Mouse (Mus musculus): ENCODE data around the gene Olfr488. TPM values are rescaled to one million over a fixed set of nuclear protein-coding genes. Genes with fewer than 3 reads are reported as not detected.
"Not testable (repeated sequence)": the region's sequence is repeated elsewhere in the genome, so short reads cannot be mapped to it uniquely, and the experiment has no call there.

The Olfr488 gene
- 0.03 TPM in 1 of 2 replicates, not detected in the other for polyA plus RNA-seq (2012; rRNA removed)
- polyA plus RNA-seq (2014; fragmentation: Nextera tagmentation; extraction: Ambion mirVana), result not detected in 2 replicates

- H3K4me1 ChIP-seq (ENCODE audit: control insufficient read depth, insufficient read depth, low read length), result no peaks in the 10 kb centered on the region
- ATAC-seq (ENCODE audit: low FRiP score, low read depth), result no peak
These were observed at the start of gene Olfr488 for GRCm38 (mm10) chr7:108258247-108258646. Gene Olfr488 (minus strand): TSS chr7:108258347.

GRCm38 (mm10) chr7:108288834-108289233, 30.7 kb upstream of the Olfr488 start, which contains the start of gene Olfr490:
Gene Olfr490 (minus strand): TSS chr7:108288934.
- no peak for DNase-seq (ENCODE audit: low spot score)
- Histone ChIP-seq H3K27ac (replicated peaks; ENCODE audit: low read depth, low read length) (no peak within 1 kb of the TSS), H3K9me3 (ENCODE audit: control insufficient read depth, low read length) (no peaks in the 10 kb centered on the region), H3K4me2 (replicated peaks; ENCODE audit: low read depth, low read length, severe bottlenecking) (no peak within 1 kb of the TSS), H3K9ac (ENCODE audit: low read depth, low read length, severe bottlenecking) (no peak within 1 kb of the TSS), H3K4me1 (ENCODE audit: control insufficient read depth, insufficient read depth, low read length) (no peaks in the 10 kb centered on the region), H3K27me3 (ENCODE audit: control insufficient read depth, insufficient read depth, low read length) (no peaks in the 10 kb centered on the region), H3K36me3 (ENCODE audit: control insufficient read depth, insufficient read depth, low read length) (no peaks in the 10 kb centered on the region), H3K4me3 (replicated peaks; ENCODE audit: low read length) (no peak within 1 kb of the TSS)
- no peak for ATAC-seq (ENCODE audit: low FRiP score, low read depth)
- TF ChIP-seq POLR2A (IDR thresholded peaks at IDR 0.05; ENCODE audit: borderline replicate concordance, extremely low read depth, insufficient read depth, insufficient read length), result no peak

More at GRCm38 (mm10) chr7:108258247-108258646, at the start of gene Olfr488:
- no peak within 1 kb of the TSS for H3K27ac ChIP-seq (replicated peaks; ENCODE audit: low read depth, low read length)
- no peak within 1 kb of the TSS for H3K4me3 ChIP-seq (replicated peaks; ENCODE audit: low read length)
- H3K36me3 ChIP-seq (ENCODE audit: control insufficient read depth, insufficient read depth, low read length), result no peaks in the 10 kb centered on the region
- DNase-seq (ENCODE audit: low spot score), result no peak
- no peaks in the 10 kb centered on the region for H3K9me3 ChIP-seq (ENCODE audit: control insufficient read depth, low read length)
- no peak within 1 kb of the TSS for H3K9ac ChIP-seq (ENCODE audit: low read depth, low read length, severe bottlenecking)
- no peak within 1 kb of the TSS for H3K4me2 ChIP-seq (replicated peaks; ENCODE audit: low read depth, low read length, severe bottlenecking)
- TF ChIP-seq POLR2A (IDR thresholded peaks at IDR 0.05; ENCODE audit: borderline replicate concordance, extremely low read depth, insufficient read depth, insufficient read length), result no peak
- no peaks in the 10 kb centered on the region for H3K27me3 ChIP-seq (ENCODE audit: control insufficient read depth, insufficient read depth, low read length)

GRCm38 (mm10) chr7:108233551-108233950, 24.6 kb downstream of the Olfr488 start:
- 78% methylated on average over 3 of the region's 3 CpGs for WGBS
- no peak overlapping the region for H3K9ac ChIP-seq (ENCODE audit: low read depth, low read length, severe bottlenecking)
- H3K4me1 ChIP-seq (ENCODE audit: control insufficient read depth, insufficient read depth, low read length), result no peaks in the 10 kb centered on the region
- H3K27me3 ChIP-seq (ENCODE audit: control insufficient read depth, insufficient read depth, low read length), result no peaks in the 10 kb centered on the region
- no peak for TF ChIP-seq POLR2A (IDR thresholded peaks at IDR 0.05; ENCODE audit: borderline replicate concordance, extremely low read depth, insufficient read depth, insufficient read length)
- no peak overlapping the region for H3K27ac ChIP-seq (replicated peaks; ENCODE audit: low read depth, low read length)
- H3K9me3 ChIP-seq (ENCODE audit: control insufficient read depth, low read length), result no peaks in the 10 kb centered on the region
- DNase-seq (ENCODE audit: low spot score), result no peak
- no peak for ATAC-seq (ENCODE audit: low FRiP score, low read depth)
- no peak overlapping the region for H3K4me3 ChIP-seq (replicated peaks; ENCODE audit: low read length)
- H3K4me2 ChIP-seq (replicated peaks; ENCODE audit: low read depth, low read length, severe bottlenecking), result no peak overlapping the region
- no peaks in the 10 kb centered on the region for H3K36me3 ChIP-seq (ENCODE audit: control insufficient read depth, insufficient read depth, low read length)

GRCm38 (mm10) chr7:108214536-108214935, 43.6 kb downstream of the Olfr488 start, which contains the start of gene Olfr487:
Gene Olfr487 (minus strand): TSS chr7:108214636.
- not testable (repeated sequence) for ATAC-seq (ENCODE audit: low FRiP score, low read depth); DNase-seq (ENCODE audit: low spot score); H3K9me3 ChIP-seq (ENCODE audit: control insufficient read depth, low read length)

More at GRCm38 (mm10) chr7:108214536-108214935, 43.6 kb downstream of the Olfr488 start, which contains the start of gene Olfr487:
- H3K36me3 ChIP-seq (ENCODE audit: control insufficient read depth, insufficient read depth, low read length); H3K9ac ChIP-seq (ENCODE audit: low read depth, low read length, severe bottlenecking); H3K4me3 ChIP-seq (replicated peaks; ENCODE audit: low read length); H3K4me1 ChIP-seq (ENCODE audit: control insufficient read depth, insufficient read depth, low read length); H3K4me2 ChIP-seq (replicated peaks; ENCODE audit: low read depth, low read length, severe bottlenecking); H3K27me3 ChIP-seq (ENCODE audit: control insufficient read depth, insufficient read depth, low read length); H3K27ac ChIP-seq (replicated peaks; ENCODE audit: low read depth, low read length): not testable (repeated sequence)

Other genes starting within 250 kb of the Olfr488 start
- gene Olfr478, start 224.4 kb downstream of the Olfr488 start, polyA plus RNA-seq (2012; rRNA removed), result not detected in 2 replicates
- gene Olfr478, start 224.4 kb downstream of the Olfr488 start, polyA plus RNA-seq (2014; fragmentation: Nextera tagmentation; extraction: Ambion mirVana), result not detected in 2 replicates
- gene Olfr479, start 207.7 kb downstream of the Olfr488 start, polyA plus RNA-seq (2012; rRNA removed), result not detected in 2 replicates
- gene Olfr479, start 207.7 kb downstream of the Olfr488 start, polyA plus RNA-seq (2014; fragmentation: Nextera tagmentation; extraction: Ambion mirVana), result not detected in 2 replicates
- gene Olfr480, start 191.0 kb downstream of the Olfr488 start, polyA plus RNA-seq (2012; rRNA removed), result not detected in 2 replicates
- gene Olfr480, start 191.0 kb downstream of the Olfr488 start, polyA plus RNA-seq (2014; fragmentation: Nextera tagmentation; extraction: Ambion mirVana), result not detected in 2 replicates
- gene Olfr481, start 178.5 kb downstream of the Olfr488 start, polyA plus RNA-seq (2012; rRNA removed), result not detected in 2 replicates
- gene Olfr481, start 178.5 kb downstream of the Olfr488 start, polyA plus RNA-seq (2014; fragmentation: Nextera tagmentation; extraction: Ambion mirVana), result not detected in 2 replicates
- not detected in 2 replicates for gene Olfr482, start 160.8 kb downstream of the Olfr488 start, polyA plus RNA-seq (2012; rRNA removed)
- gene Olfr482, start 160.8 kb downstream of the Olfr488 start, polyA plus RNA-seq (2014; fragmentation: Nextera tagmentation; extraction: Ambion mirVana), result not detected in 2 replicates
- not detected in 2 replicates for gene Olfr483, start 157.5 kb downstream of the Olfr488 start, polyA plus RNA-seq (2012; rRNA removed)
- gene Olfr483, start 157.5 kb downstream of the Olfr488 start, polyA plus RNA-seq (2014; fragmentation: Nextera tagmentation; extraction: Ambion mirVana), result not detected in 2 replicates
- not detected in 2 replicates for gene Olfr484, start 130.9 kb downstream of the Olfr488 start, polyA plus RNA-seq (2012; rRNA removed)
- not detected in 2 replicates for gene Olfr484, start 130.9 kb downstream of the Olfr488 start, polyA plus RNA-seq (2014; fragmentation: Nextera tagmentation; extraction: Ambion mirVana)
- gene Olfr485, start 98.5 kb downstream of the Olfr488 start, polyA plus RNA-seq (2012; rRNA removed), result not detected in 2 replicates
- not detected in 2 replicates for gene Olfr485, start 98.5 kb downstream of the Olfr488 start, polyA plus RNA-seq (2014; fragmentation: Nextera tagmentation; extraction: Ambion mirVana)
- not detected in 2 replicates for gene Olfr486, start 85.6 kb downstream of the Olfr488 start, polyA plus RNA-seq (2012; rRNA removed)
- not detected in 2 replicates for gene Olfr486, start 85.6 kb downstream of the Olfr488 start, polyA plus RNA-seq (2014; fragmentation: Nextera tagmentation; extraction: Ambion mirVana)
- gene Olfr487, start 43.7 kb downstream of the Olfr488 start, polyA plus RNA-seq (2012; rRNA removed), result not detected in 2 replicates
- not detected in 2 replicates for gene Olfr487, start 43.7 kb downstream of the Olfr488 start, polyA plus RNA-seq (2014; fragmentation: Nextera tagmentation; extraction: Ambion mirVana)
- not detected in 2 replicates for gene Olfr490, start 30.6 kb upstream of the Olfr488 start, polyA plus RNA-seq (2012; rRNA removed)
- gene Olfr490, start 30.6 kb upstream of the Olfr488 start, polyA plus RNA-seq (2014; fragmentation: Nextera tagmentation; extraction: Ambion mirVana), result not detected in 2 replicates
- gene Olfr491, start 55.1 kb upstream of the Olfr488 start, polyA plus RNA-seq (2012; rRNA removed), result not detected in 2 replicates
- gene Olfr491, start 55.1 kb upstream of the Olfr488 start, polyA plus RNA-seq (2014; fragmentation: Nextera tagmentation; extraction: Ambion mirVana), result not detected in 2 replicates
- gene Olfr492, start 65.3 kb upstream of the Olfr488 start, polyA plus RNA-seq (2012; rRNA removed), result 0.37 and 0.48 TPM in 2 replicates
- 0.47 and 0.65 TPM in 2 replicates for gene Olfr492, start 65.3 kb upstream of the Olfr488 start, polyA plus RNA-seq (2014; fragmentation: Nextera tagmentation; extraction: Ambion mirVana)
- gene Olfr493, start 88.6 kb upstream of the Olfr488 start, polyA plus RNA-seq (2012; rRNA removed), result not detected in 2 replicates
- gene Olfr493, start 88.6 kb upstream of the Olfr488 start, polyA plus RNA-seq (2014; fragmentation: Nextera tagmentation; extraction: Ambion mirVana), result not detected in 2 replicates
- gene Olfr494, start 107.0 kb upstream of the Olfr488 start, polyA plus RNA-seq (2012; rRNA removed), result not detected in 2 replicates
- gene Olfr494, start 107.0 kb upstream of the Olfr488 start, polyA plus RNA-seq (2014; fragmentation: Nextera tagmentation; extraction: Ambion mirVana), result not detected in 2 replicates
- not detected in 2 replicates for gene Olfr495, start 134.8 kb upstream of the Olfr488 start, polyA plus RNA-seq (2012; rRNA removed)
- gene Olfr495, start 134.8 kb upstream of the Olfr488 start, polyA plus RNA-seq (2014; fragmentation: Nextera tagmentation; extraction: Ambion mirVana), result not detected in 2 replicates
- not detected in 2 replicates for gene Olfr497, start 162.1 kb upstream of the Olfr488 start, polyA plus RNA-seq (2012; rRNA removed)
- not detected in 2 replicates for gene Olfr497, start 162.1 kb upstream of the Olfr488 start, polyA plus RNA-seq (2014; fragmentation: Nextera tagmentation; extraction: Ambion mirVana)
- not detected in 2 replicates for gene Olfr498, start 207.0 kb upstream of the Olfr488 start, polyA plus RNA-seq (2012; rRNA removed)
- not detected in 2 replicates for gene Olfr498, start 207.0 kb upstream of the Olfr488 start, polyA plus RNA-seq (2014; fragmentation: Nextera tagmentation; extraction: Ambion mirVana)